Mouse (Mus musculus): ENCODE results near the gene Aimp1.

Gene Aimp1

DNA sequence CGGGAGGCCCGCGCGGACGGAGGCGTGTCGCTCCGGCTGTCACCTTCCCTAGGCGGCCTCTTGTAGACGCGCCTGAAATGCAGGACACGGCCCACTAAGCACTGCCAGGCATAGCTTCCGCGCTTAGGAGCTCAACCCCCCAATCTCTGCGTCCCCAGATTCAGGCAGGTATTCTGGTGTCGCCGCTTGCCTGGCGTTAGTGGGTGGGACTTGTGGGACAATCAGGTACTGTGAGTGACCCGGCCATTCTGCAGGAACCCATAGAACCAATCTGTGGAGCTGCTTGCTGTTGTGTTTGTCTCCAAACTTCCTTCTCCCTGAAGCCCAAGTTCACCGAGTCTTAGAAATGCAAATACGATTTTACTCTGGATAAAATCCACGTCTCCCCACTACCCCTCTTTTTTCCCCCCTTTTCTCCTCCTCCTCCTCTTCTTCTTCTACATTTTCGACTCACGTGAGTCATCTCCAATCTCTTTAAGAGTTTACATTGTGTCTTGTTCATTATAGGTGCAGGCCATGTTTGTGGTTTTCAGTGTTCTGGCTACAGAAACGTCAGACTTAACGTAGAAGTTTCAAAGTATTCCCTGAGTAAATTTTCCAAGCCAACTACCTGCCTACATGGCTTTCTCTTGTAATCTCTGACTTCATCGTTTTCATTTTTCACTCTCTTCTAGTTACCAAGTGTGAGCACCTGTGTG is at the start of gene Aimp1:
TSS of gene Aimp1 (minus strand) at position 140 of the 698 bp plus-strand sequence.
- DNase-seq (ENCODE audit: low read depth, low spot score): no peak

DNA sequence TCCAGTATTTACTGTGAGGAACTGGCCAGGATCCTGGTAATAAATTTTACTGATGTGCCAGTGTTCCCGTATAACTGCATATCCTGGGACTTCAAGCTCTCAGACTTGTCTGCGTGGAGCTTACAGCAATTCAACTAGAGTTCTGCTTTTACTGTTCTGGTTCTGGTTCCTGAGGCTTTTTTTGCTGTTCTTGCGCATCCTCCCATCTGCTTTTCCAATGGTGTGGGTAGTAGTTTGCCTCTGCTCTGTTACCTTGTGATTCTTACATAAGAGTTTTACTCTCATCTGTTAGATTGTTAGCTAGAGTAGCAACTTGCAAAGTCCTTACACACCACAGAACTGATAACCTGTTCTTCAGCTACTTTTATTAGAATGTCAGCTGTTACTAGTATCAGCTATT is 40.2 kb upstream of the Aimp1 start:
- no peak for DNase-seq (ENCODE audit: low read depth, low spot score)

DNA sequence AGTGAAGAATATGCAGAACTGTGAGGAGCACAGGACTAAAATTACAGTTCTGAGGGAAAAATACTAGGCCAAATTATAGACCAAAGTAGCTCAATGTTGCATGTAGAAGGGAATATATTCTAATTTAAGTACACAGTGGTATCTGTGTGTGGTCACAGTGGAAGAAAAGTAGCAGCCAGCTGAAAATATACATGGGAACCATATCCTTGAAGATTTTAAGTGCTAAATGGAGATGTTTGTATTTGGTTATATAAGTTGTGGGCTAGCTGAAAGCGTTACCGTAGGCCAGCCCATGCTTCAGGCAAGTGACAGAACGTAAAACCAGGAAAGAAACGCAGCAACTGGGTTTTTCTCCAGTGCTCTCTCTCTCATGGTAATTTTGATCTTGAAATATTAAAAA is 33.1 kb upstream of the Aimp1 start:
- DNase-seq (ENCODE audit: low read depth, low spot score): no peak

DNA sequence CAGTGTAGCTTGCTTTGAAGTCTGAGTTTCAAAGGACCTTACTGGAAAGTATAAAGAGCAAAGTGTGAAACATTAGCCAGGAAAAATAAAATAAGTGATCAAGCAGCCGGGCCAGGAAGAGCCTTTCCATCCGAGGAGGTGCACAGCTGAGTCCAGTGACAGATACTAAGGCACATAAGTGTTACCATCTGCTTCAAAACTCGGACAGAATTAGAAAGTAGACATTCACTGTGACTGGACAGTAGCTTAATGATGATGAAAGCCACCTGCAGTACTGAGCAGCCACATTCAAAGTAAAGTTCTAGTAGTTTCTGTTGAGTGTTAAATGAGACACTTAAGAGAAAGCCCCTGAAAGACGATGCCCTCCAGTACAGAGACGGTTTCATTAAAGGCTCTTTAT is 29.7 kb upstream of the Aimp1 start:
- DNase-seq (ENCODE audit: low read depth, low spot score): no peak

DNA sequence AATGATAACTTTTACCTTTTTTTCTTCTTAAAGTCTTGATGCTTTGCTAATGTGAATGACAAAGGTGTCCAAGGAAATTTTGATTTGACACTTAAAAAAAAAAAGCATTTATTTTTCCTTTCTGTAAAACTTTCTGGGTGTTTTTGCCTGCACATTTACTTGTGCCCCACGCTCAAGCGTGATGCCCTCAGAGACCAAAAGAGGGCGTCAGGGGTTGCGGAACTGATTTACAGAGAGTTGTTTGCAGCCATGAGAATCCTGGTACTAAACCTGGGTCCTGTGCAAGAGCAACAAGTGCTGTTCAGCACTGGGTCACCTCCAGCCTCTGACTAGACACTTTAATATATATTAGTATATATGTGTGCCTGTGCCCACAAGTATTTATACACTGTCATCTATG is 22.8 kb upstream of the Aimp1 start:
- peak; percentile 35 for DNase-seq (ENCODE audit: low read depth, low spot score)

DNA sequence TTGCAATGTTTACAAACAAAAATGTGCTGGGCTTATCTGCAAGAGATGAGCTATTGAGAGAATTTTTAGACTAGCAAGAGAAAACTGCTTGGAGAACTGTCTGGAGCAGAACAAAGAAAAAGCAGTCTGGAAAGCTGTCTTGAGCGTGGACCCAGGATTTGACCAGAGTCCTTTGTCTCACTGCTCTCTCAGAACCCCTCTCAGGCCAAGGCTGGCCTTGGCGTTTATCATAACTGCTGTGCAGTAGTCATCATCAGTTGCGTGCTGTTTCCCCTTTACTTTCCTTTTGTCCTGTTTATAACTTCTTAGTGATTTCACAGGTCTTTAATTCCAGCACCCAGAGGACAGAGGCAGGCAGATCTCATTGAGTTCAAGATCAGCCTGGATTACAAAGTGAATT is 20.0 kb upstream of the Aimp1 start:
- no peak for DNase-seq (ENCODE audit: low read depth, low spot score)

DNA sequence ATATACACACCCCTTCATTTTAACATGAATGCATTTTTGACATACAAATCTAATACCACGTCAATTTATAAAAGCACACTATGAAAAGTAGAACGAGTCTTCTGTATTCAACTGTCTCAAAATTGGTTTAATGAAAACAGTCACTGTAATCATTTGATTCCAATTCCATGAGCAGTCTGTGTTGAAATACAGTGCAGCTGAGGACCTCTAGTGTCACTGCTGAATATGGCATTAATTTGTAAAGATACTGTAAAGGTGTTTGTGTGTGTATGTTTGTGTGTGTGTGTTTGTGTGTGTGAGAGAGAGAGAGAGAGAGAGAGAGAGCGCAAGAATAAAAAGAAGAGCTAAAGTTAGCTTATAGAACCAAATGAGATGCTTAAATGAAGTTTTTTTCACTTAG is 17.2 kb upstream of the Aimp1 start:
- peak; percentile 21 for DNase-seq (ENCODE audit: low read depth, low spot score)

DNA sequence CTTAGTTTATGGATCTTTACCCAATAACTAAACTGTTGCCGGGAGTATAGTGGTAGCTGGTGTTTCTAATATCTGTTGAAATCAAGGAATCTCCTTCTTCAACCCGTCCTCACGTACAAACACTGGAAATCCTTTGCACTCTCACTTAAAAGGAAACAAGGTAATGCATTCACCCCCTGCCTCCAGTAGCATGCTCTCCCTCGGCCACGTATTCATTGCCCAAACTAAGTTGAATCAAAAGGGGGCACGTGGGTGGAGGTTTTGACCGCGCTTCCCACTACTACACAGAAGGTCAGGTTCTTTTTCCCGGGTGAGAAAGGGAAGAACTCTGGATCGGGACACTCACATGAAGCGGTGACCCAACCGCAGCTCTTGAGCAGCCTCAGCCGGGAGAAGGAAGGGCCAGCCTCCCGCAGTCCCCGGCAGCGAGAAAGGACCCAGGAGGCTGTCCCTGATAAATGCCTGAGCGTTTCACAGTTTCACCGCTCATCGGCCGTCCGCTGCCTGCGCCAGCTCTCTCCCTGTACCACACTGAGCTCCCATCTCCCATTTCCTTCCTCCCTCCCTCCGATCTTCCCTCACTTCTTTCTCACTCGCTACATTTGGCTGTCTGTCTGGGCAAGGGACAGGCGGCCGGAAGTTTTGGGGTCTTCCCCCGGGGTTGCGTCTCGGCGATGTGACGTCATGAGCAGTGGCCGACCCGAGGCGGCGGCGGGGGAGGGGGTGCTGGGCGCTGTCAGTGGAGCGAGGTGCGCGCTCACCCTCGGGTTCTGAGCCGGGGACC is 531 bp downstream of the Aimp1 start, which contains the start of gene Tbck:
TSS of gene Tbck (plus strand) at position 698 of the 784 bp plus-strand sequence.
- DNase-seq (ENCODE audit: low read depth, low spot score): peak; percentile 90

DNA sequence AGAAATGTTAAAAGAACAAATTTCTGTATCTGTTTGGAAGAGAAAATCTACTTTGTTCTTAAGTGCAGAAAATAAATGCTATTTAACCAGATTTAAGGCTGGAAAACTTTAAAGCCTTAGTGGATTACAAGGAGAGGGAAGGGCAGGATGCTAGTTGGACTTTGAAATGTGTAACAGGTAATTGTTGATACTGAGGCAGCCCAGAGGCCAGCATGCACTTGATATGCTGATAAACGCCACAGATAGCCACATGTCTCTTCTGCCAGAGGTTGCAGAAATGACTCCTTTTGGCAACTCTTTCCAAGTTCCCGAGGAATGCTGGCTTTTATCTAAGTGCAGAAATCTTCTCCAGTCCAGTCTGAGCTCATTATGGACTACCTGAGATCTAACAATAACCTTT is 6.7 kb downstream of the Aimp1 start:
- no peak for DNase-seq (ENCODE audit: low read depth, low spot score)

DNA sequence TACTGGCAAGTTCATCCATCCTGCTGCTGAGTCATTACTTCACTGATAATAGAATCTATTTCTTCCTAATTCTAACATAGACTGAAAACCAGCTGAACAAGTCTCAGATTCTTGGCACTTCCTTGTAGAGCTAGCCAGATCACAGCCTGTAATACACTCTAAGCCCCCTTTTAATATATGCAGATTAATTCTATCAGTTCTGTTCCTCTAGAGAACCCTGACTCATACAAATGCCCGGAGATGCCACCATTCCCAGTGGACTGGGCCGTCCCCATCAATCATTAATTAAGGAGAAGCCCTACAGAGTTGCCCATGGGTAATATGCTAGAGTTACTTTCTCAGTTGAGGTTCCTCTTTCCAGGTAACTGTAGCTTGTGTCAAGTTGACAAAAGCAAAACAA is 28.2 kb downstream of the Aimp1 start:
- DNase-seq (ENCODE audit: low read depth, low spot score): no peak

DNA sequence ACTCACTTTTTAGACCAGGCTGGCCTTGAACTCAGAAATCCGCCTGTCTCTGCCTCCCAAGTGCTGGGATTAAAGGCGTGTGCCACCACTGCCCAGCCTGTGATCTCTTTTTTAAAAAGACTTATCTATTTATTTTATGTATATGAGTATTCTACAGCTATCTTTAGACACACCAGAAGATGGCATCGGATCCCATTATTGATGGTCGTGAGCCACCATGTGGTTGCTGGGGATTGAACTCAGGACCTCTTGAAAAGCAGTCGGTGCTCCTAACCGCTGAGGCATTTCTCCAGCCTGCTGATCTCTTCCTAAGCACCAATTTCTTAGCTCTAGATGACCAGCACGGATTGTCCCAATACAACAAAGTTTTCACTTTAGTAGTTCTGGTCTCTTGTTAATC is 30.2 kb downstream of the Aimp1 start:
- no peak for DNase-seq (ENCODE audit: low read depth, low spot score)

DNA sequence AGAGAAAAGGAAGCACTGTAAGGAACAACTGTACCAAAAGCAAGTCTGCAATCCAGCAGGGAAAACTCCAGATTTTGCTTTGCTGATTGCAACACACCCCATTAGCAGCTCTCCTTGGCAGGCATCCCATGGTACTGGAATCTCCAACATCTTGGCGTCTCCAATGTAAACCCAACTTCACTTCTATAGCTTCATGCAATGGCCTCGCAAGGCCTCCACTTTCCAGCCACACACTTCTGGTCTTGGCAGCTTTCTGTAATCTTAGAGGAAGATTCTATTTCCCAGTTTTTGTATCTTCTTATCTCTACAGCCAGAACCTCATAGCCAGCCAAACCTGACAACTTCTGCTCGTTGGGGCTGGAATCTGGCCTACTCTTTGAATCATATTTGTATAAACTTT is 32.4 kb downstream of the Aimp1 start:
- no peak for DNase-seq (ENCODE audit: low read depth, low spot score)

DNA sequence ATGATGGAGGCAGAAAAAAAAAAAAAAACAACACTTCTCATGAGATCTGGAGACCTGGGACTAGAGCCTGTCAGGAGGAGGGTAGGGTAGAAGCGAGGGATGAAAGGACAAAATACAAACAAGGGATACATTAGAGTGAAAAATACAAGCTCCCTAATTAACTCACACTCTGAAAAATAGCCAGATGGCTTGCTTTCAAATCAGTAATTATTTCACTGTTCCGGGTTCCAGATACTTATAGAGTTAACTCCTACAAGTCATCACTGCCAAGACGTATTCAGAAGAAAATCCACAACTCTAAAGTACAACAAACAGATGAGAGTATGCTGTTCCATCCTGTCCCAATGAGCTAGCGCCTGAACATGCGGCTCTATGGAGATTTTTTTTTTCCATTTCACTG is 34.0 kb downstream of the Aimp1 start:
- DNase-seq (ENCODE audit: low read depth, low spot score): no peak

DNA sequence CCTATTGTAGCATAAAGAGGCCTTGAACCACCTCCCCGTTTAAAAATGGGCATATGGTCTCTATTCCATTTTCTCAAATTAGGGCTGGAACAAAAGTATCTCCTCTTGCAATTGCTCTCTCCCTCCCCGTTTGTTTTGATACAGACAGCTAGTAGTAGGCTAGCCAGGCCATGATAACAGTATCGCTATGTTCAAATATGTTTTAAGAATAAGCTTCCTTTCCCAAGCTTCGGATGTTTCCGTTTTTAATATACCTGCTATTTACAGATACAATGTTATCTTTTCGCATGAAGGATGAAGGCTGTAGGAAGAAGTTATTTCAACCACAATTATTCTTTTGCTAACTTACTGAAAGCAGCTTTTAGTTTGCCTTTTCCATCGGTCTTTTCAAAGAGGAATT is 34.8 kb downstream of the Aimp1 start:
- DNase-seq (ENCODE audit: low read depth, low spot score): no peak

DNA sequence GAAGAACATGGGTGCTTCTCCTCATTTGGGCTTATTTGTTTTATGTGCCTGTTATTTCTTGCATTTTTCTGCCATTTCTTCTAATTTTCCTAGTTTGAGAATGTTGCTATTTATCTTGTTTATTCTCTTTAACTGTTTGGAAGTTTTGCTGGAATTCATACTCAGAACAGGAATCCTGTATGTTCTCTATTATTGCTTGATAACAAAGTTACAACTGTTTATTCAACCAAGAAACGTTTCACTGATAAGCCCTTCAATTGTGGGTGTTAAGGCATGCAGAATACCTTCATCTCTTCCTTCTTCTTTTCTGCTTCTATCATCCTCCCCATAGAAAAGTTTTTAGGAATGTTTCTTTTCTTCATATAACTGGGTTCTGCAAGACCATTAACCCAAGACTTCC is 37.4 kb downstream of the Aimp1 start:
- no peak for DNase-seq (ENCODE audit: low read depth, low spot score)

DNA sequence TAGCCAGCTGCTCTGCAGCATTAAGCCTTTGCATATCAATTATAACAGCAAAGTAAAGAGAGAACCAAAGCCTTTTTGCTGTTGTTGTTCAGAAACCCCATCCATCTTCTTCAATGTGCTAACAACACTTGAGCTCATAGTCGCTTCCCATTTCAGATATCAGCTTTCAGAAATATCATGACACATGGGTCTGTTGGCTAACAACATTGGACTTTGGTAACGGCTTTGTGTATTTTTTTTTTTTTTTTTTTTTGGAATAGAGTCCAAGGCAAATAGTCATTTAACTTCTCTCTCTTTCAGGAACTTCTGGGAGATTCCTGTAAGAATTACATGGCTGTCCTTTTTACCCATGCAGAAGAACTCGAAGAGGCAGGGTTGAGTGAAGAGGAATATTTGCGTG is 40.1 kb downstream of the Aimp1 start:
- DNase-seq (ENCODE audit: low read depth, low spot score): no peak

DNA sequence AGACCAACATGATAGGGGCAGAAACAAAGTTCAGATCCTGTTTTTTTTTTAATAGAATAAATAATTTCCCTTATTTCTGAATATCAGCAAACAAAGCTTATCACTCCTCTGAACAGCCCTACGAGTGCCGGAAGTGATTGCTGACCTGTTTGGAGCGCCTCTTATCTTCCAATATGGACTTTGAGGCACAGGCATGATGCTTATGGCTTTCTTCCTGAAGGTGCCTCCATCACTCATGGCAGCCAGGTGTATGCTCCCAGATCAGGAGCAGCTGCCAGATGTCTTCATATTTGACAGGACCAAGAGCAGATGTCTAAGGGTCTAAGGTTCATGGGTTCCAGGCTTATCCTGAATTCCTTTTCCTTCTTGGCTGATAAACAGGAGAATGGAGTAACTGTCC is 47.1 kb downstream of the Aimp1 start:
- DNase-seq (ENCODE audit: low read depth, low spot score): no peak

DNA sequence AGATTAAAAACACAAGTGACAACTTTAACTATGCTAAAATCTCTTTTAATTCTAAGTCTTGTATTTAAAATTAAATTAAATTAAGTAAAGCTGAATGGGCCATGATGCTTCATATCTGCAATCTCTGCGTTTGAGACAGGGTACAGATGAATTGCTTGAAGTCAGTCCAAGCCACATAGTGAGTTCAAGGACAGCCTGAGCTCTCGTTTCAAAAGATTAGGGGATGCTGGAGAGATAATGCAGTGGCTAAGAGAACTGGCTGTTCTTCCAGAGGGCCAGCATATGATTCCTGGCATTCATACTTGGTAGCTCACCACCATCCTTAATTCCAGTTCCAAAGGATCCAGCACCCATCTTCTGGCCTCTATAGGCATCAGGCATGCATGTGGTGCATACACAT is 50.9 kb downstream of the Aimp1 start:
- DNase-seq (ENCODE audit: low read depth, low spot score): no peak

DNA sequence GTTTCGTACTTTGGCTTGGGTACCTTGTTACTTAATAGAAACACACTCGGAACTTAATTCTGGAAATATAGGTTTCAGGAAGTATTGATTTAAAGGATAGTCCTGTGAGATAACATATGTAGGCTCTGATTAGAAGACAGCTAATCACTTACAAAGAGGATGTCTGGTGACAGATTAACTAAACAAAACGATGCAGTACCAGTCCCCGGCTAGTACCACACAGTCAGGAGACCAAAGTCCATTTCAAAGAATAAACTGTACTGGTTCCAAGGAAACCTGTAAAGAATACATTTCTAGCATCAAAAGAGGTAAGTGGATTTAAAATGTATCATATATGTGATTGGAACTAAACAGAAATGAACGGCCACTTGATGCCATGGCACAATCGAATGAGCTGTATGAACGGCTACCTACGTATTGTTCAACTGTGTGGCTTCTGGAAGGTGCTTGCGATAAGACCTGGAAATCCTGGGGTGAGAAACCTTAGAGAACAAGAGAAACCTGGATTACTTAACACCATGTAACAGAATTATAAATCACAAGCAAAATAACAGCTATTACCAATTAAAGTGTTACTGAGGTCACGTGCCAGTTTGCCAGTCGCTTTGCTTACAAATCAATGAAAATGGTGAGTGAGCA is 54.5 kb downstream of the Aimp1 start, which contains the start of gene Gimd1:
TSS of gene Gimd1 (plus strand) at position 220 of the 639 bp plus-strand sequence.
- no peak for DNase-seq (ENCODE audit: low read depth, low spot score)

DNA sequence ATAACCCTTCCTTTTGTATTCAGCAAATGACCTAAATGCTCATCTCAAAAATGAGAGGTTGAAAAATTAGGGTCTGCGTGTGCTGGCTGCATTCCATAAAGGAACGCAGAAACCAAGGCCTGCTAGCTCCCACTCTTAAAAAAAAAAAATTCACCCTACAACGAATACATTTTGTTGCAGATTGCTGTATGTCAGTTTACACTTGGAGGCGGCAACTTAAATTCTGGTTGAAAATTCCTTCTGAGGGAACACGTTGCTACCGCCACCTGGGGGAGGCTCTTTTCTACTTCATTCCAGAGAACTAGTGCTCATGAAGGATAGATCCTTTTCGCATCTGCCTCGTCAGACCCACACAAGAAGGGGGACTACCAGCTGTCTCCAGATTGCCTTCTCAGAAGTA is 55.4 kb downstream of the Aimp1 start:
- DNase-seq (ENCODE audit: low read depth, low spot score): peak; percentile 16

Measured in ES-CJ7 (cell line).